Mouse (Mus musculus) olfactory bulb, adult 2 months (tissue): ENCODE data around the gene Kit.

ENCODE experiments used
- CTCF ChIP-seq: fragments of 200-500 bp; IDR thresholded peaks from 2 replicates; pipeline ENCODE4 v1.5.1; 2012; ENCODE audit warnings: low read depth, mild to moderate bottlenecking, low read length, moderate library complexity; ENCODE audit not compliant: insufficient read depth
- POLR2A ChIP-seq: fragments of 200-500 bp; IDR thresholded peaks from 2 replicates; pipeline ENCODE4 v1.6.1; 2012; ENCODE audit warnings: mild to moderate bottlenecking, low read depth, low read length, moderate library complexity; ENCODE audit not compliant: insufficient read depth

GRCm38 (mm10) chr5:75622401-75622800 lies 47.7 kb downstream of the Kit start:
- TF ChIP-seq POLR2A: no peak
- no peak for TF ChIP-seq CTCF
